Mouse (Mus musculus): ENCODE results near the gene Fam76a. TPM values are rescaled to one million over a fixed set of nuclear protein-coding genes. Genes with fewer than 3 reads are reported as not detected.

Fam76a gene
- total RNA-seq, 1 experiment = 14.9 TPM

- no peak overlapping the region for H3K9ac ChIP-seq (ENCODE audit: insufficient read depth, low read depth, low read length, poor library complexity, severe bottlenecking)
- H3K4me1 ChIP-seq (ENCODE audit: control insufficient read depth in 2 of 2, insufficient read depth in 2 of 2, low read length in 2 of 2, poor library complexity in 1 of 2) = peaks cover 3 to 7% of the 10 kb centered on the region in 2 experiments; a peak in 3 of 4 replicates
- H3K9me3 ChIP-seq (ENCODE audit: control insufficient read depth, insufficient read depth, low read depth, low read length) = no peaks in the 10 kb centered on the region
- no peaks in the 10 kb centered on the region for H3K36me3 ChIP-seq (ENCODE audit: control insufficient read depth, insufficient read depth, low read length, poor library complexity, severe bottlenecking)
- H3K27ac ChIP-seq (ENCODE audit: insufficient read depth, low read depth, low read length, poor library complexity, severe bottlenecking) = no peak overlapping the region
- TF ChIP-seq HCFC1 (IDR thresholded peaks at IDR 0.05; ENCODE audit: borderline replicate concordance, insufficient read depth, low read length) (no peak), ZNF384 (IDR thresholded peaks at IDR 0.05; ENCODE audit: low read depth, low read length) (no peak), MAFK (IDR thresholded peaks at IDR 0.05; ENCODE audit: insufficient read depth, low read depth, low read length) (no peak), ZC3H11A (IDR thresholded peaks at IDR 0.05; ENCODE audit: borderline replicate concordance, low read depth, low read length) (no peak), CHD2 (IDR thresholded peaks at IDR 0.05; ENCODE audit: low read depth, low read length) (no peak)
- in situ Hi-C loops (cut with MboI; ENCODE audit: low sequenced_read_pairs in 2 of 2, unreplicated experiment in 2 of 2) = no loop called here
- DNase-seq (ENCODE audit: low read depth, low spot score) = peak; percentile 77
- no peak overlapping the region for H3K4me3 ChIP-seq (ENCODE audit: insufficient read depth in 1 of 2, low read depth in 1 of 2, low read length in 2 of 2, poor library complexity in 1 of 2, severe bottlenecking in 1 of 2)
These were observed 17.2 kb upstream of the Fam76a start for GRCm38 (mm10) chr4:132939421-132940127.

GRCm38 (mm10) chr4:132938181-132938941 lies 16.0 kb upstream of the Fam76a start:
- H3K4me3 ChIP-seq (ENCODE audit: insufficient read depth in 1 of 2, low read depth in 1 of 2, low read length in 2 of 2, poor library complexity in 1 of 2, severe bottlenecking in 1 of 2) = no peak overlapping the region
- no peak overlapping the region for H3K27ac ChIP-seq (ENCODE audit: insufficient read depth, low read depth, low read length, poor library complexity, severe bottlenecking)
- H3K9me3 ChIP-seq (ENCODE audit: control insufficient read depth, insufficient read depth, low read depth, low read length) = no peaks in the 10 kb centered on the region
- no peak for DNase-seq (ENCODE audit: low read depth, low spot score)
- peaks cover 3 to 7% of the 10 kb centered on the region in 2 experiments; a peak in 3 of 4 replicates for H3K4me1 ChIP-seq (ENCODE audit: control insufficient read depth in 2 of 2, insufficient read depth in 2 of 2, low read length in 2 of 2, poor library complexity in 1 of 2)
- TF ChIP-seq HCFC1 (IDR thresholded peaks at IDR 0.05; ENCODE audit: borderline replicate concordance, insufficient read depth, low read length) (no peak), MAFK (IDR thresholded peaks at IDR 0.05; ENCODE audit: insufficient read depth, low read depth, low read length) (no peak), ZNF384 (IDR thresholded peaks at IDR 0.05; ENCODE audit: low read depth, low read length) (no peak), ZC3H11A (IDR thresholded peaks at IDR 0.05; ENCODE audit: borderline replicate concordance, low read depth, low read length) (no peak), CHD2 (IDR thresholded peaks at IDR 0.05; ENCODE audit: low read depth, low read length) (no peak)
- in situ Hi-C loops (cut with MboI; ENCODE audit: low sequenced_read_pairs in 2 of 2, unreplicated experiment in 2 of 2) = no loop called here
- no peak overlapping the region for H3K9ac ChIP-seq (ENCODE audit: insufficient read depth, low read depth, low read length, poor library complexity, severe bottlenecking)
- no peaks in the 10 kb centered on the region for H3K36me3 ChIP-seq (ENCODE audit: control insufficient read depth, insufficient read depth, low read length, poor library complexity, severe bottlenecking)

GRCm38 (mm10) chr4:132934639-132935038 lies 12.3 kb upstream of the Fam76a start:
- Histone ChIP-seq H3K4me1 (ENCODE audit: control insufficient read depth in 2 of 2, insufficient read depth in 2 of 2, low read length in 2 of 2, poor library complexity in 1 of 2) (peaks cover 3 to 4% of the 10 kb centered on the region in 2 experiments; a peak in 3 of 4 replicates), H3K27ac (ENCODE audit: insufficient read depth, low read depth, low read length, poor library complexity, severe bottlenecking) (no peak overlapping the region), H3K4me3 (ENCODE audit: insufficient read depth in 1 of 2, low read depth in 1 of 2, low read length in 2 of 2, poor library complexity in 1 of 2, severe bottlenecking in 1 of 2) (no peak overlapping the region), H3K36me3 (ENCODE audit: control insufficient read depth, insufficient read depth, low read length, poor library complexity, severe bottlenecking) (no peaks in the 10 kb centered on the region), H3K9me3 (ENCODE audit: control insufficient read depth, insufficient read depth, low read depth, low read length) (no peaks in the 10 kb centered on the region), H3K9ac (ENCODE audit: insufficient read depth, low read depth, low read length, poor library complexity, severe bottlenecking) (no peak overlapping the region)
- no peak for TF ChIP-seq ZNF384 (IDR thresholded peaks at IDR 0.05; ENCODE audit: low read depth, low read length)
- no peak for TF ChIP-seq MAFK (IDR thresholded peaks at IDR 0.05; ENCODE audit: insufficient read depth, low read depth, low read length)
- TF ChIP-seq CHD2 (IDR thresholded peaks at IDR 0.05; ENCODE audit: low read depth, low read length) = no peak
- in situ Hi-C loops (cut with MboI; ENCODE audit: low sequenced_read_pairs in 2 of 2, unreplicated experiment in 2 of 2) = no loop called here
- no peak for DNase-seq (ENCODE audit: low read depth, low spot score)

- DNase-seq (ENCODE audit: low read depth, low spot score) = no peak
- TF ChIP-seq HCFC1 (IDR thresholded peaks at IDR 0.05; ENCODE audit: borderline replicate concordance, insufficient read depth, low read length) = no peak
- TF ChIP-seq ZNF384 (IDR thresholded peaks at IDR 0.05; ENCODE audit: low read depth, low read length) = no peak
- no peak for TF ChIP-seq MAFK (IDR thresholded peaks at IDR 0.05; ENCODE audit: insufficient read depth, low read depth, low read length)
- TF ChIP-seq CHD2 (IDR thresholded peaks at IDR 0.05; ENCODE audit: low read depth, low read length) = no peak
- no peak for TF ChIP-seq ZC3H11A (IDR thresholded peaks at IDR 0.05; ENCODE audit: borderline replicate concordance, low read depth, low read length)
- no peaks in the 10 kb centered on the region for H3K36me3 ChIP-seq (ENCODE audit: control insufficient read depth, insufficient read depth, low read length, poor library complexity, severe bottlenecking)
- no peak overlapping the region for H3K4me3 ChIP-seq (ENCODE audit: insufficient read depth in 1 of 2, low read depth in 1 of 2, low read length in 2 of 2, poor library complexity in 1 of 2, severe bottlenecking in 1 of 2)
- in situ Hi-C loops (cut with MboI; ENCODE audit: low sequenced_read_pairs in 2 of 2, unreplicated experiment in 2 of 2) = no loop called here
- no peaks in the 10 kb centered on the region for H3K9me3 ChIP-seq (ENCODE audit: control insufficient read depth, insufficient read depth, low read depth, low read length)
- H3K9ac ChIP-seq (ENCODE audit: insufficient read depth, low read depth, low read length, poor library complexity, severe bottlenecking) = no peak overlapping the region
- peaks cover 1 to 4% of the 10 kb centered on the region in 2 experiments; a peak in 2 of 4 replicates for H3K4me1 ChIP-seq (ENCODE audit: control insufficient read depth in 2 of 2, insufficient read depth in 2 of 2, low read length in 2 of 2, poor library complexity in 1 of 2)
- H3K27ac ChIP-seq (ENCODE audit: insufficient read depth, low read depth, low read length, poor library complexity, severe bottlenecking) = no peak overlapping the region
These were observed 10.5 kb upstream of the Fam76a start for GRCm38 (mm10) chr4:132932752-132933404.
